Mouse (Mus musculus) megakaryocyte, embryonic 14.5 days (primary cell): ENCODE measurements at regions not wholly inside any gene's neighbourhood (a gene's known extent, or its start where the extent isn't known, plus 50 kb on each side); places are given as distances from the start of the nearest gene placed in this dataset.

ENCODE experiments used
- FLI1 ChIP-seq: IDR thresholded peaks from 2 replicates; pipeline ENCODE4 v1.6.1; 2012; ENCODE audit warnings: low read length, inconsistent platforms, mixed read lengths
- GATA1 ChIP-seq: IDR thresholded peaks from 3 replicates; pipeline ENCODE4 v1.6.1; 2012; ENCODE audit warnings: mixed read lengths, low read length, inconsistent platforms, borderline replicate concordance

GRCm38 (mm10) chr10:117430224-117430884, 50.5 kb upstream of the Cpsf6 start:
- TF ChIP-seq GATA1, result no peak
- TF ChIP-seq FLI1, result no peak
